In the genomic region with DNA sequence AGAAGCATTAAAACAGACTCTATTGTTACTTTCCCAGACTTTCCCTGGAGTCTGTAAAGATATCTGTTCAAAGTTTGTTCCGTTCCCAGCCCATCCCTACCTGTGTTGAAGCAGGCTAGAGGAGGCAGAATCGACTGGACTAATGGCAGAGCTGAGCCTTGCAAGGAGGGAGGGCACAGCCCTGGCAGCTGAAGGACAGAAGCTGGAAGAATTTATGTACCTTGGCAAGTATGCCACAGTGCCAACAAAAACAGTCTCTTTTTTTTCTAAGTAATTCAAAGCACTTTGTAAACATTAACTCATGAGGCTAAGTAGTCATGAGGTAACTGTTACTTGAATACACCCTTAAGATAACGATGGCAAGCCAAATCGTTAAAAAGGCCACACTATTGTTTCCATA, we compare ENCODE assay signal across 11 mouse cellular contexts. TPM values are rescaled to one million over a fixed set of nuclear protein-coding genes. Genes with fewer than 3 reads are reported as not detected.
A peak's percentile ranks its signal among the peaks of the same experiment; 100 is the strongest.
DNase-seq lines count a peak whose midpoint lies in the region; TF ChIP-seq lines count a peak whose summit lies in the region.
"Had no signal": no experiment of that assay in that cellular context is flagged by ENCODE, and none has a peak within 500 bp of the region (broad histone marks: within the 10 kb centered on the region; RNA-seq: fewer than 3 reads in every experiment).

Cytip (minus strand) TSS at position 187 of the 400 bp plus-strand sequence.

- H3K27ac ChIP-seq in left cerebral cortex, adult 2 months = no peak within 1 kb of the TSS
- H3K27ac ChIP-seq in olfactory bulb, adult 2 months (ENCODE audit: insufficient read depth, low read depth, low read length) = no peak within 1 kb of the TSS
- H3K27ac ChIP-seq: limb, embryonic 15.5 days had no signal

- peak within 1 kb of the TSS; percentile 2; the same call in 1 of the 2 replicates for H3K4me3 ChIP-seq in left cerebral cortex, adult 2 months
- no peak within 1 kb of the TSS for H3K4me3 ChIP-seq in olfactory bulb, adult 2 months (ENCODE audit: insufficient read depth, low read depth, low read length)
- H3K4me3 ChIP-seq: limb, embryonic 15.5 days had no signal

- 48% methylated on average over 4 of the region's 4 CpGs for WGBS in olfactory bulb, adult 2 months

- H3K4me1 ChIP-seq in olfactory bulb, adult 2 months (ENCODE audit: control insufficient read depth, insufficient read depth, low read length) = no peaks in the 10 kb centered on the region
- H3K4me1 ChIP-seq: limb, embryonic 15.5 days had no signal

- TF ChIP-seq POLR2A in olfactory bulb, adult 2 months (IDR thresholded peaks at IDR 0.05; ENCODE audit: insufficient read depth, low read depth, low read length) = no peak

- DNase-seq in left cerebral cortex, adult 2 months (ENCODE audit: extremely low spot score in 1 of 2, low spot score in 2 of 2) = no peak
- DNase-seq in left cerebral cortex, adult 8-10 months (ENCODE audit: low spot score in 2 of 2) = no peak
- peak; percentile 23 for DNase-seq in induced T-regulatory cell, adult 2 months (ENCODE audit: low read depth)
- peak; percentile 31 to 68 for DNase-seq in kidney, postnatal 4 days
- DNase-seq in gastrocnemius, postnatal 4 days (ENCODE audit: low spot score in 2 of 2) = no peak
- no peak for DNase-seq in retina, embryonic 14.5 days (ENCODE audit: low spot score)
- DNase-seq in heart, postnatal 25 days (ENCODE audit: low spot score) = no peak
- DNase-seq: B cell, adult 2 months; cerebellum, postnatal 14 days had no signal

- intact Hi-C loops in left cerebral cortex, adult 2 months (cut with DNase I) = no loop called here
- intact Hi-C loops in heart, postnatal 25 days (cut with DNase I) = loop anchor here (10.0 kb wide), 1 partner anchor 279 kb away; the partner anchor contains the start of gene Gm17409

- TF ChIP-seq CTCF in left cerebral cortex, adult 2 months (IDR thresholded peaks at IDR 0.05) = no peak
- TF ChIP-seq CTCF in olfactory bulb, adult 2 months (IDR thresholded peaks at IDR 0.05; ENCODE audit: insufficient read depth, low read depth, low read length) = no peak

RNA-seq across cellular contexts. Expression of gene Cytip, which starts in this region (rescaled TPM):
- under 1 TPM in 1 of 2 experiments, not detected in 1; 0.20 TPM for total RNA-seq in left cerebral cortex, adult 2 months (2021)
- under 1 TPM in 3 of 4 experiments, not detected in 1; 0.07 to 0.98 (median 0.93) TPM for total RNA-seq in left cerebral cortex, adult 8-10 months (2022)
- 362 TPM in 1 of 2 replicates, not detected in the other for polyA plus RNA-seq in olfactory bulb, adult 2 months (2012; ENCODE audit: insufficient read depth, insufficient read length, low replicate concordance, missing spikeins)
- total RNA-seq in gastrocnemius, postnatal 4 days (2021) = 1 to 10 TPM; 1.3 TPM
- under 1 TPM; 0.68 to 0.75 TPM for total RNA-seq in heart, postnatal 25 days (2021)

Comparison
In these comparisons a context has a peak if more than half of its experiments do, and no peak if none do; other contexts are left out.
1. DNase-seq: peak in induced T-regulatory cell, adult 2 months (single experiment) and kidney, postnatal 4 days (2 of 2); none in left cerebral cortex, adult 2 months (0 of 2), left cerebral cortex, adult 8-10 months (0 of 2), gastrocnemius, postnatal 4 days (0 of 2), retina, embryonic 14.5 days (single experiment) and heart, postnatal 25 days (single experiment).